Mouse (Mus musculus) right cerebral cortex, adult 18-20 months (tissue): ENCODE results near the gene Actn1.

Source experiments
- DNase-seq: peaks from one replicate; pipeline ENCODE4 v3.0.0; 2022; ENCODE audit warnings: mixed read lengths

Actn1 gene

GRCm38 (mm10) chr12:80178035-80178434, 82.1 kb downstream of the Actn1 start:
- DNase-seq, result peak; percentile 28

- no peak for DNase-seq
Measured at GRCm38 (mm10) chr12:80168736-80169135, 91.4 kb downstream of the Actn1 start.

- DNase-seq, result peak; percentile 73
Measured at GRCm38 (mm10) chr12:80168178-80168686, 91.9 kb downstream of the Actn1 start.

GRCm38 (mm10) chr12:80167321-80167720, 92.8 kb downstream of the Actn1 start:
- DNase-seq, result no peak

GRCm38 (mm10) chr12:80166651-80167050, 93.5 kb downstream of the Actn1 start:
- peak; percentile 17 for DNase-seq

GRCm38 (mm10) chr12:80164526-80164925, 95.6 kb downstream of the Actn1 start:
- no peak for DNase-seq

- no peak for DNase-seq
Measured at GRCm38 (mm10) chr12:80162448-80162847, 97.7 kb downstream of the Actn1 start.

GRCm38 (mm10) chr12:80157675-80158074, 102.5 kb downstream of the Actn1 start:
- peak; percentile 18 for DNase-seq

GRCm38 (mm10) chr12:80153687-80154326, 106.4 kb downstream of the Actn1 start:
- peak; percentile 38 for DNase-seq

- DNase-seq, result no peak
Measured at GRCm38 (mm10) chr12:80153078-80153477, 107.1 kb downstream of the Actn1 start.

GRCm38 (mm10) chr12:80151821-80152220, 108.3 kb downstream of the Actn1 start:
- DNase-seq, result no peak

GRCm38 (mm10) chr12:80150624-80151023, 109.5 kb downstream of the Actn1 start:
- no peak for DNase-seq

- no peak for DNase-seq
Measured at GRCm38 (mm10) chr12:80147563-80148214, 112.5 kb downstream of the Actn1 start.

GRCm38 (mm10) chr12:80146227-80147223, 113.6 kb downstream of the Actn1 start:
- peak; percentile 62 for DNase-seq

- no peak for DNase-seq
Measured at GRCm38 (mm10) chr12:80145365-80145764, 114.8 kb downstream of the Actn1 start.

- DNase-seq, result no peak
Measured at GRCm38 (mm10) chr12:80144846-80145245, 115.3 kb downstream of the Actn1 start.

- peak; percentile 20 for DNase-seq
Measured at GRCm38 (mm10) chr12:80141470-80141869, 118.7 kb downstream of the Actn1 start.

GRCm38 (mm10) chr12:80141011-80141410, 119.2 kb downstream of the Actn1 start:
- no peak for DNase-seq

GRCm38 (mm10) chr12:80137744-80138143, 122.4 kb downstream of the Actn1 start:
- DNase-seq, result no peak

GRCm38 (mm10) chr12:80137246-80137645, 122.9 kb downstream of the Actn1 start:
- no peak for DNase-seq

- no peak for DNase-seq
Measured at GRCm38 (mm10) chr12:80136264-80136930, 123.8 kb downstream of the Actn1 start.

- no peak for DNase-seq
Measured at GRCm38 (mm10) chr12:80135173-80135572, 125.0 kb downstream of the Actn1 start.
